Mouse (Mus musculus): ENCODE data around the gene A930017K11Rik.

The A930017K11Rik gene

GRCm38 (mm10) chr17:25922120-25922519 lies 30.2 kb downstream of the A930017K11Rik start:
- peak; percentile 61 for DNase-seq

GRCm38 (mm10) chr17:25919786-25920642 lies 32.4 kb downstream of the A930017K11Rik start:
- peak; percentile 100 for DNase-seq

GRCm38 (mm10) chr17:25919144-25919785 lies 33.1 kb downstream of the A930017K11Rik start, which contains the start of gene Rab40c:
Gene Rab40c, minus strand, starts transcription at chr17:25919727.
- no peak for DNase-seq

- peak; percentile 59 for DNase-seq
These were observed 34.2 kb downstream of the A930017K11Rik start for GRCm38 (mm10) chr17:25918037-25918750.

GRCm38 (mm10) chr17:25916931-25917647 lies 35.3 kb downstream of the A930017K11Rik start:
- peak; percentile 57 for DNase-seq

GRCm38 (mm10) chr17:25914295-25914694 lies 38.1 kb downstream of the A930017K11Rik start:
- DNase-seq = peak; percentile 63

GRCm38 (mm10) chr17:25913877-25914275 lies 38.5 kb downstream of the A930017K11Rik start:
- no peak for DNase-seq

GRCm38 (mm10) chr17:25913186-25913876 lies 39.0 kb downstream of the A930017K11Rik start:
- peak; percentile 85 for DNase-seq

GRCm38 (mm10) chr17:25911816-25912215 lies 40.5 kb downstream of the A930017K11Rik start:
- peak; percentile 86 for DNase-seq

- no peak for DNase-seq
These were observed 44.7 kb downstream of the A930017K11Rik start for GRCm38 (mm10) chr17:25907640-25908039.

GRCm38 (mm10) chr17:25903061-25903460 lies 49.3 kb downstream of the A930017K11Rik start:
- no peak for DNase-seq

GRCm38 (mm10) chr17:25900193-25900592 lies 52.2 kb downstream of the A930017K11Rik start:
- no peak for DNase-seq

All from cerebellum, adult 9-10 months (tissue).